ENCODE assay signal across 14 mouse cellular contexts in genomic region chr5:113977309-113977708, GRCm38 (mm10). TPM values are rescaled to one million over a fixed set of nuclear protein-coding genes. Genes with fewer than 3 reads are reported as not detected.
DNase-seq lines count a peak whose midpoint lies in the region; ATAC-seq and TF ChIP-seq lines count a peak whose summit lies in the region.
"Had no signal": no experiment of that assay in that cellular context is flagged by ENCODE, and none has a peak within 500 bp of the region (broad histone marks: within the 10 kb centered on the region; RNA-seq: fewer than 3 reads in every experiment).

No protein-coding gene starts in this region.

- H3K9ac ChIP-seq in hindbrain, embryonic 13.5 days = peak overlapping the region; percentile 49; the same call in 1 of the 2 replicates
- no peak overlapping the region for H3K9ac ChIP-seq in hindbrain, embryonic 11.5 days (ENCODE audit: low read depth, low read length)
- peak overlapping the region; percentile 5 for H3K9ac ChIP-seq in liver, embryonic 16.5 days (ENCODE audit: low read depth, low read length)

- peaks cover 38% of the 10 kb centered on the region for H3K4me1 ChIP-seq in hindbrain, embryonic 13.5 days (replicated peaks)
- H3K4me1 ChIP-seq in hindbrain, embryonic 11.5 days (replicated peaks; ENCODE audit: control insufficient read depth, insufficient read depth, low read length) = peaks cover 12% of the 10 kb centered on the region; the same call in 1 of the 2 replicates
- H3K4me1 ChIP-seq in bone marrow, adult 2 months (ENCODE audit: control insufficient read depth, insufficient read depth, low read length) = peaks cover 7% of the 10 kb centered on the region
- H3K4me1 ChIP-seq in embryonic fibroblast, embryonic 13.5 days (ENCODE audit: control insufficient read depth, insufficient read depth, low read length) = peaks cover 32% of the 10 kb centered on the region
- peaks cover 97% of the 10 kb centered on the region for H3K4me1 ChIP-seq in liver, embryonic 16.5 days (ENCODE audit: control insufficient read depth, low read depth, low read length)

- no peak for TF ChIP-seq CTCF in bone marrow, adult 2 months (IDR thresholded peaks at IDR 0.05; ENCODE audit: control insufficient read depth, insufficient read depth, low read length)
- no peak for TF ChIP-seq CTCF in embryonic fibroblast, embryonic 13.5 days (IDR thresholded peaks at IDR 0.05; ENCODE audit: borderline replicate concordance, insufficient read depth, low read length)

- H3K4me3 ChIP-seq in hindbrain, embryonic 13.5 days = no peak overlapping the region
- H3K4me3 ChIP-seq in hindbrain, embryonic 11.5 days (ENCODE audit: low read depth, low read length) = no peak overlapping the region
- no peak overlapping the region for H3K4me3 ChIP-seq in bone marrow, adult 2 months (replicated peaks; ENCODE audit: control insufficient read depth, low read depth, low read length)
- H3K4me3 ChIP-seq in embryonic fibroblast, embryonic 13.5 days (ENCODE audit: insufficient read depth, low read length) = no peak overlapping the region
- H3K4me3 ChIP-seq in liver, embryonic 16.5 days (ENCODE audit: low read depth, low read length) = peak overlapping the region; percentile 26; the same call in 1 of the 2 replicates
- H3K4me3 ChIP-seq: megakaryocyte, embryonic 14.5 days had no signal

- TF ChIP-seq POLR2A in bone marrow, adult 2 months (IDR thresholded peaks at IDR 0.05; ENCODE audit: borderline replicate concordance, control insufficient read depth, low read depth, low read length) = no peak
- no peak for TF ChIP-seq POLR2A in embryonic fibroblast, embryonic 13.5 days (IDR thresholded peaks at IDR 0.05; ENCODE audit: low read depth, low read length)

- ATAC-seq in hindbrain, embryonic 13.5 days (ENCODE audit: low FRiP score) = no peak
- no peak for ATAC-seq in hindbrain, embryonic 11.5 days (ENCODE audit: low FRiP score)
- ATAC-seq in liver, embryonic 16.5 days (ENCODE audit: low read depth) = peak; percentile 67

- no peaks in the 10 kb centered on the region for H3K27me3 ChIP-seq in hindbrain, embryonic 13.5 days
- H3K27me3 ChIP-seq in hindbrain, embryonic 11.5 days (ENCODE audit: control insufficient read depth, insufficient read depth, low read length) = no peaks in the 10 kb centered on the region
- no peaks in the 10 kb centered on the region for H3K27me3 ChIP-seq in liver, embryonic 16.5 days (ENCODE audit: control insufficient read depth, insufficient read depth, low read depth, low read length)

- no peak for DNase-seq in hindbrain, embryonic 11.5 days (ENCODE audit: low spot score)
- DNase-seq in thymus, postnatal 4 days = no peak
- no peak for DNase-seq in adipocyte (ENCODE audit: low spot score)
- DNase-seq: adrenal gland, adult 2 months; cerebellum, adult 18-20 months; kidney, adult 2 months; thymus, adult 2 months had no signal

- H3K4me2 ChIP-seq in hindbrain, embryonic 13.5 days = no peak overlapping the region
- H3K4me2 ChIP-seq in hindbrain, embryonic 11.5 days (replicated peaks; ENCODE audit: low read depth, low read length) = no peak overlapping the region
- H3K4me2 ChIP-seq in liver, embryonic 16.5 days (ENCODE audit: low read depth, low read length) = peak overlapping the region; percentile 27

- no peaks in the 10 kb centered on the region for H3K9me3 ChIP-seq in hindbrain, embryonic 13.5 days
- H3K9me3 ChIP-seq in hindbrain, embryonic 11.5 days (ENCODE audit: control insufficient read depth, low read length) = no peaks in the 10 kb centered on the region
- H3K9me3 ChIP-seq in liver, embryonic 16.5 days (replicated peaks; ENCODE audit: control insufficient read depth, low read length) = no peaks in the 10 kb centered on the region
- H3K9me3 ChIP-seq: megakaryocyte, embryonic 14.5 days had no signal

- peaks cover 28% of the 10 kb centered on the region for H3K36me3 ChIP-seq in hindbrain, embryonic 13.5 days
- no peaks in the 10 kb centered on the region for H3K36me3 ChIP-seq in hindbrain, embryonic 11.5 days (ENCODE audit: control insufficient read depth, insufficient read depth, low read length)
- peaks cover 3% of the 10 kb centered on the region for H3K36me3 ChIP-seq in liver, embryonic 16.5 days (ENCODE audit: control insufficient read depth, insufficient read depth)

- WGBS in hindbrain, embryonic 13.5 days = 87% methylated on average over 8 of the region's 8 CpGs
- 84% methylated on average over 8 of the region's 8 CpGs for WGBS in hindbrain, embryonic 11.5 days
- WGBS in bone marrow, adult 2 months = 73% methylated on average over 8 of the region's 8 CpGs
- WGBS in liver, embryonic 16.5 days (ENCODE audit: insufficient replicate concordance) = 46% methylated on average over 8 of the region's 8 CpGs

- H3K27ac ChIP-seq in hindbrain, embryonic 13.5 days = no peak overlapping the region
- H3K27ac ChIP-seq in hindbrain, embryonic 11.5 days (ENCODE audit: low read depth, low read length) = no peak overlapping the region
- H3K27ac ChIP-seq in bone marrow, adult 2 months (ENCODE audit: control insufficient read depth, insufficient read depth, low read depth, low read length, poor library complexity) = peak overlapping the region; percentile 16; the same call in 1 of the 2 replicates
- 0 out of 2 replicates have a peak overlapping the region, but pooled peaks have one; percentile 10 for H3K27ac ChIP-seq in embryonic fibroblast, embryonic 13.5 days (ENCODE audit: insufficient read depth, low read length)
- peak overlapping the region; percentile 95 for H3K27ac ChIP-seq in liver, embryonic 16.5 days (ENCODE audit: low read length)

RNA-seq across cellular contexts. Expression of gene Ssh1, which starts 16.4 kb away (rescaled TPM):
- 15.0 and 18.7 TPM in 2 replicates for polyA plus RNA-seq in hindbrain, embryonic 13.5 days (2015; fragmentation: Nextera tagmentation; extraction: Ambion mirVana)
- 27.9 and 30.3 TPM in 2 replicates for polyA plus RNA-seq in hindbrain, embryonic 11.5 days (2014; fragmentation: Nextera tagmentation; extraction: Ambion mirVana)
- 13.0 and 14.4 TPM in 2 replicates for polyA plus RNA-seq in bone marrow, adult 2 months (2011; ENCODE audit: insufficient read depth, insufficient read length, low replicate concordance, missing spikeins)
- polyA plus RNA-seq in embryonic fibroblast, embryonic 13.5 days (2011; ENCODE audit: insufficient read length, low read depth, missing spikeins) = 21.0 and 22.9 TPM in 2 replicates
- 6.1 and 6.8 TPM in 2 replicates for polyA plus RNA-seq in liver, embryonic 16.5 days (2015; fragmentation: Nextera tagmentation; extraction: Ambion mirVana)

RNA-seq across cellular contexts. Expression of gene Dao, which starts 26.2 kb away (rescaled TPM):
- not detected in 2 replicates for polyA plus RNA-seq in hindbrain, embryonic 13.5 days (2015; fragmentation: Nextera tagmentation; extraction: Ambion mirVana)
- not detected in 2 replicates for polyA plus RNA-seq in hindbrain, embryonic 11.5 days (2014; fragmentation: Nextera tagmentation; extraction: Ambion mirVana)
- 1.6 TPM in 1 of 2 replicates, not detected in the other for polyA plus RNA-seq in bone marrow, adult 2 months (2011; ENCODE audit: insufficient read depth, insufficient read length, low replicate concordance, missing spikeins)
- not detected in 2 replicates for polyA plus RNA-seq in embryonic fibroblast, embryonic 13.5 days (2011; ENCODE audit: insufficient read length, low read depth, missing spikeins)
- polyA plus RNA-seq in liver, embryonic 16.5 days (2015; fragmentation: Nextera tagmentation; extraction: Ambion mirVana) = 0.21 TPM in 1 of 2 replicates, not detected in the other
- polyA plus RNA-seq: adrenal gland, adult 2 months; heart, embryonic 16.5 days; neural tube, embryonic 11.5 days had no signal

Comparison
In these comparisons a context has a peak if more than half of its experiments do, and no peak if none do; other contexts are left out.
1. H3K27ac ChIP-seq: peak in bone marrow, adult 2 months (single experiment), embryonic fibroblast, embryonic 13.5 days (single experiment) and liver, embryonic 16.5 days (single experiment); none in hindbrain, embryonic 13.5 days (single experiment) and hindbrain, embryonic 11.5 days (single experiment).